Mouse (Mus musculus): ENCODE results near the gene Gm44973. TPM values are rescaled to one million over a fixed set of nuclear protein-coding genes. Genes with fewer than 3 reads are reported as not detected.

The Gm44973 gene
- total RNA-seq, 2 experiments from 2014 or later: not detected

DNA sequence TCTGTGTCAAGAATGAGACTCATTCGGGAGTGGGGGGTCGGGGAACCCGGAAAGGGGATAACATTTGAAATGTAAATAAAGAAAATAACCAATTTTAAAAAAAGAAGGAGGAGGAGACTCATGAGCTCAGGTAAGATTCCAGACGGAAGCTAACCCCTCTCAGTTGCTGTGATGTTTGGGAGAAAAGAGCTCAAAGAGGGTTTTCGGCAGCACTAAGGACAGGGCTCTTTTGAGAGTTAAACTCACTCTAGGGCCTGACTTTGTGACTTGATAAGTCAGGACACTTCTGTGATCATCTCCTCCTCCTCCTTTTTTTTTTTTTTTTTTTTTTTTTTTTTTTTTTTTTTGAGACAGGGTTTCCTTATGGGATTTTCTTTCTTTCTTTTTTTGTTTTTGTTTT lies 23.6 kb downstream of the Gm44973 start:
- DNase-seq (ENCODE audit: low spot score in 2 of 2): no peak
- intact Hi-C loops (cut with DNase I): no loop called here

- DNase-seq (ENCODE audit: low spot score in 2 of 2): no peak
- intact Hi-C loops (cut with DNase I): no loop called here
These were observed 29.7 kb downstream of the Gm44973 start for GRCm38 (mm10) chr7:5044981-5045380.

DNA sequence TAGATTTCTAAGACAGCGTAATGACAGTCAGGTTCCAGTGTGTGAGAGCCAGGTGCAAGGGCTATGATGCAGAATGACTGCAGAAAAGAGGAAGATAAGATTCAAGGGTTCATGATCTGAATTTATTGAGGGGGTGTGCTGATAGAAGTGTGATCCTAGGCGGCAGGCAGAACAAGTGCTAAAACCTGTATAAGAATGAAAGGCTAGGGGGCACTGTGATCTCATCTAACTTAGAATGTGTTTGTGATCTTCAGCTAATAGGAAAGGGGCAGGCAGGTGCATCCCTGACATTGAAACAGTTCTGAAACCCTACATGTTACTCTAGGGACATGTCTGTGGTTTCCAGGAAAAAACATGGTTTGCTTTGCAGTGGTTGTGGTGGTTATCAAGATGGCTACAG lies 30.8 kb downstream of the Gm44973 start:
- no peak for DNase-seq (ENCODE audit: low spot score in 2 of 2)
- intact Hi-C loops (cut with DNase I): no loop called here

- intact Hi-C loops (cut with DNase I): no loop called here
- no peak for DNase-seq (ENCODE audit: low spot score in 2 of 2)
These were observed 32.0 kb downstream of the Gm44973 start for GRCm38 (mm10) chr7:5047313-5047712.

DNA sequence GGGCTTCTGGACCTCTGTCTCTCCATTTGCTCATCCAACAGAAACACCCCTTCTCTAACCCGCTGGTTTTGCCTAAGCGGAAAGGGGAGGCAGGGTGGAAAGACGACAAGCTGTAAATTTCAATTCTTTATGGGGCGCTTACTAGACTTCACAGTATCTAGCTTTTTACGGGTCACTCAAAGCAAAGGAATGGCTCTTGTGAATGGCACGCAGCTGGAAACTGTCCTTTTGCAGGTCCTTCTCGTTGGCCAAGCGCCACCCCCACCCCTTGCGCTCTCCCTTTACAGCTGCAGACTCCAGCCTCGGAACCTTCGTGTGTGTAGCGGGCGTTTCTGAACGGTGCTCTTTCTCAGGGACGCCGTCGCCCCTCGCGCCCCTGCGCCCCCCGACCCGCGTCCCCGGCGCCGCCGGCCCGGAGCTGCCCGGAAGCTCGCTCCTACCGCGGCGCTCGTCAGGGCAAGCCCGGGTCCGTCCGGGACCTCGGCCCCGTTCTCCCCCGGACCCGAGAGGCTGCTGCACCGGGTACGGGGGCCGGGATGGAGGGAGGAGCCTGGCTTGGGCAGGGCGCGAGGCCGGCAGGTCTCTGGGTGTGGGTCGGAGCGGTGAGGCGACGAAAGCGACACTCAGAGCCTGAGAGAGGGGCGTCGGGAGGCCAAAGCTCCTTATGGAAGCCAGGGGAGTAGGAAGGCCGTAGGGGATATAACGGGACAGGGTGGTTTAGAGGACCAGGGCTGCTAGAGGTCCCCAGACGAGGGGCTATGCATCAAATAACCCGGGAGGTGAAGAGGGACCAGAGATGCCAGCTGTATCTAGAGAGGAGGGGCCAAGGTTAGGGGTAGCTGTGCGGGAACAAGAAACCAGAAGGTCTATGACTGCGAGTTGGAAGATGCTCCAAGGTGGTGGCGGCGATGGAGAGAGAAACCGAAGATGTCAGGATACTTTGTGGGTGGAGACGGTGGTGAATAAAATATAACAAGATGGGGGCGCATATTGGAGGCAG lies 36.2 kb downstream of the Gm44973 start, which contains the start of gene Zfp580:
Zfp580 (plus strand) TSS at position 346 of the 1,000 bp plus-strand sequence.
- intact Hi-C loops (cut with DNase I): loop anchor here (2.0 to 5.0 kb wide), 2 partner anchors 31 to 109 kb away; partner anchors contain the start of genes Ccdc106 and Zfp865
- peak; percentile 84 to 88 for DNase-seq (ENCODE audit: low spot score in 2 of 2)

DNA sequence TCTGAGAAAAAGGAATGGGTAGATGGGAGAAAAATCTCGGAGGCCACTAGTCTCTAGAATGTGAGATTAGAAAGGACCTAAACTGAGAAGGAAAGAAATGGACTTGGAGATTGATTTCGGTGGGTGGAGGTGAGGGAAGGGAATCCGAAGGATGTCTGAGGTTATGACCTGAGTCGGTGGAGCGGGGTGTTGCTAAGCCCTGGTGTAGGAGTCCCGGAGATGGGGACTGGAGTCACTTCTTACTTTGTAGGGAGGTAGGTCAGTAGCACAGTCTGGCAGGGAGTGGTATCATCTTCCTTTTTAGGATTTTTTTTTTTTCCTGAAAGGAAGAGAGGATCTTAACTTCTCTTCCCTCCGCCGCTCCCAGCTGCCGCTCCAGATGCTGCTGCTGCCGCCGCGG lies 37.1 kb downstream of the Gm44973 start:
- intact Hi-C loops (cut with DNase I): loop anchor here (5.0 kb wide), 1 partner anchor 110 kb away; no protein-coding TSS in a partner anchor
- no peak for DNase-seq (ENCODE audit: low spot score in 2 of 2)

DNA sequence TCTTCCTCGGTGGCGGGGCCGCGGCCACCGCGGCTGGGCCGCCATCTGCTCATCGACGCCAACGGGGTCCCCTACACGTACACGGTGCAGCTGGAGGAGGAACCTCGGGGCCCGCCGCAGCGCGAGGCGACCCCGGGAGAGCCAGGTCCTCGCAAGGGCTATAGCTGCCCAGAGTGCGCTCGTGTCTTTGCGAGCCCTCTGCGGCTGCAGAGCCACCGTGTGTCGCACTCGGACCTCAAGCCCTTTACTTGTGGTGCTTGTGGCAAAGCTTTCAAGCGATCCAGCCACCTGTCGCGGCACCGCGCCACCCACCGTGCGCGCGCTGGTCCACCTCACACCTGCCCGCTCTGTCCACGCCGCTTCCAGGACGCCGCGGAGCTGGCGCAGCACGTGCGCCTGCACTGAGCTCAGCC lies 37.6 kb downstream of the Gm44973 start:
- peak in 1 of 2 experiments; percentile 38 for DNase-seq (ENCODE audit: low spot score in 2 of 2)
- intact Hi-C loops (cut with DNase I): loop anchor here (5.0 kb wide), 1 partner anchor 111 kb away; no protein-coding TSS in a partner anchor

DNA sequence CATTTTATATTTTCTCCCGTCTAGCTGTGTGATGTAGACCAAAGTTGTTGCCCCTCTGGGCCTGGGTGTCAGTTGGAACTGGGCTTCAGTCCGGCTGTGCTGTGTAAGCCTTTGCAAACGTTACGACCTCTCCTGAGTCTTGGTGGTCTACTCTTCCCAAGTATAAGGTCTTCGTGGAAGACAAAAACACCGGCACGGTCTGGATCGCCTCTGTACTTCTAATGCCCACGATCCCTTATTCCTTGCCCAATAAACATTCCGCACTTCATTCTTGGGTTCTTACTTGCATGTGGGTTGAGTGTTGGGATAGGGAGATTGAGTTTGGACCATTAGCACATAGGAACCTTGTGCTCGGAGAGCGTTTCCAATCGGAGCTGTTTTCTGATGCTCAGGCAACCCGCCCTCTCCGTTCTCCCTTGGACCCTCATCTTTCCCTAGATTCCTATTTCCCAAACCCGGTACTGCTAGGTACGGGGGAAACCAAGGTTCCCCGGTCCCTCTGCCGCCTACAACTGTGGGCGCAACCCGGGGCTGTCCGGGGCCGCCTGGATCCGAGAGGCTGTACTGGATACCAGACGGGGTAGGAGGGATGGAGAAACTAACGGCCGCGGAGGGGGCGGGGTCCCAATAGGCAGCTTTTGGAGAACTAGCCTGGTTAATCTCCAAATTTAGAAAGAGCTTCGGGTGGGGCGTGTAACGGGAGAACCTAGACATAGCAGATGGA lies 38.3 kb downstream of the Gm44973 start:
- DNase-seq (ENCODE audit: low spot score in 2 of 2): peak; percentile 57 to 65
- intact Hi-C loops (cut with DNase I): loop anchor here (5.0 kb wide), 1 partner anchor 111 kb away; no protein-coding TSS in a partner anchor

DNA sequence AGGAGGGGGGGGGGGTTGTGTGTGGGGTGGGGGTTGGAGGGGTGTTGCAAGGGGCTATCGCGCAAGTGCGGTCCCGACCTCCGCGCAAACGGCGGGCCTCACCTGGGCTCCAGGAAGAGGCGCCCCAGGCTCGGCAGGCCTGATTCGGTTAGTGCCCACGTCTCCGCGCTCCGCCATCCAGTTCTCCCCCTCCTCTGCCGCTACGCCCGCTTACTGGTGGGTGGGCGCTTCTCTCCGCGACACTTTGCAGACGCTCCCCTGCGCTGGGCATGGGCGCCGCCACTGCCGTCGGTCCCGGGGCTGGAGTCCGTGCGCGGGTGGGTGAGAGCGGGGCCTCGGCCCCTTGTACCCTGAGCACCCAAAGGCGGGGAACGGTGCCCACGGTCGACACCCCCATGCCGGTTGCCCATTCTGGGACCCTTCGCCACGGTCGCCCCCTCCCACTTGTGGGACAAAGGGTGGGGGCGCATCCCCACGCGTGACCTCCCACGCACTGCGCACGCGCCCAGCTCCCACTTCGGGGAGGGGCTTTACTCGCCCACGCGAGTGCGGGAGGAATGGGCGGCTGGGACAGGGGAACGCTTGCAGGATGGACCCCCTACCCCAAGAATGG lies 41.5 kb downstream of the Gm44973 start:
- intact Hi-C loops (cut with DNase I): loop anchor here (5.0 kb wide), 1 partner anchor 134 kb away; the partner anchor contains the start of gene Nat14
- peak in 1 of 2 experiments; percentile 76 for DNase-seq (ENCODE audit: low spot score in 2 of 2)

DNA sequence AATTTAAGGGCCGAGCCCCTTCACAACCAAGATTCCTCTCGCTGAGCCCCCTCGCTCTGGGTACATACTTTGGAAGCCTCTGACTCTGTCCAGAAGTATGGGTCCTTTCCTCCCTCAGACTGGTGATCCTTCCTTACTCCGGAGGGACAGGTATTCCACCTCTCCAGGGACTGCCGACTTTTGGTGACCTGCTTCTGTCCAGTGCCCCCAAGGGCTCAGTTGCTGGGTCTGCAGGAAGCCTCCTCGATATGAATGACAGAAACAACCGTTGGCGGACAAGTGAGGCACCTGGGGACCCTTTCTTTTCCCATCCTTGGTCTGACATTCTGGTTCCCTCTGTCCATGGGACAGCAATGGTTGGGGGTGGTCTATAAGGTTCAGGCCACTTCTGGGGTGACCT lies 42.1 kb downstream of the Gm44973 start:
- peak in 1 of 2 experiments; percentile 9 for DNase-seq (ENCODE audit: low spot score in 2 of 2)
- intact Hi-C loops (cut with DNase I): loop anchor here (5.0 kb wide), 1 partner anchor 135 kb away; the partner anchor contains the start of gene Nat14

DNA sequence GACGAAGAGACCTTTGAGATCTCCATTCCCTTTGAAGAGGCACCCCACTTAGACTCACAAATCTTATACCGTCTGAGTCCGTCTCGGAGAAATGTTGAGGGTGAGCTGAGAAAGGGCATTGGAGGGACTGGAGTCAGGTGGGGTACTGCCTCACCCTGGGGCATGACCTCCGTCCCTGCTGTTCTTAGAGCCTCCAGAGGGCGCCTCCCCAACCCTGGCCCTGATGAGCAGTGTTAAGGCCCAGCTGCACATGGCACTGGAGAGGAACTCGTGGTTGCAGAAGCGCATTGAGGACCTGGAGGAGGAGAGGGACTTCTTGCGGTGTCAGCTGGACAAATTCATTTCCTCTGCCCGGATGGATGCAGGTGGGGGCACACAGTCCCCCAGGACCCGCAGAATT lies 42.5 kb downstream of the Gm44973 start:
- no peak for DNase-seq (ENCODE audit: low spot score in 2 of 2)
- intact Hi-C loops (cut with DNase I): loop anchor here (5.0 kb wide), 1 partner anchor 136 kb away; the partner anchor contains the start of gene Nat14

DNA sequence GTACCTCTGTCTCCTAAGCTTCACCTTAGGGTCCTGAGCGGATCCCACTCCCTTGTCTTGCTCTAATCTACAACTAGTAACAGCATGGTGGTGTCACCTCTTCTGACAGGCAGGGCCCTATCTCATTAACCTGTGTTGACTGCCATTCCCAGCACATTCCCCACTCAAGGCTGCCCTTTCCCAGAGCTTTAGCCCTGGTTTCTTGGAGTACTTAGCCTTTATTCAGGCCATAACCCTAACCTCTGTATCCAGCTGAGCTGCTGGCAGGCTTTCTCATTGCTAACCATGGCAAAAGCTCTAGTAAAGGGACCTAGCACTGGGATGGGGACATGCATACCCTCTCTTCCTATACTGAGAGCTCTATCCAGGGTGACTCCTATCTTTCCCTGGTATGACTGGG lies 43.3 kb downstream of the Gm44973 start:
- intact Hi-C loops (cut with DNase I): loop anchor here (5.0 kb wide), 1 partner anchor 136 kb away; the partner anchor contains the start of gene Nat14
- no peak for DNase-seq (ENCODE audit: low spot score in 2 of 2)

DNA sequence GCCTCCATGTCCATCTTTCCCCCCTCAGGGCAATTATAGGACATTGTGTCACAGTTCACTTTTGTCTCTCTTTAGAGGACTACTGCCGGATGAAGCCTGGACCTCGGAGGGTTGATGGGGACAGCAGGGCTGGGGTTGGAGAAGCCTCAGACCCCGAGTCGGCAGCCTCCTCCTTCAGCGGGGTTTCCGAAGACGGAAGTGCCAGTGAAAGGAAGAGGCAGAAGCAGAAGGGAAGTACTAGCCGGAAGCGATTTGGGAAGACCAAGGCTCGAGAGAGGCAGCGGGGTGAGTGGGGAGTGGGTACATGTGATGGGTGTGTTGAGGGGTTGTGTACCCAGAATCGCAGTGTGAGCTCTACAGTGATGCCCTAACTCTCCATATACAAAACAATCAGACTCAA lies 44.1 kb downstream of the Gm44973 start:
- intact Hi-C loops (cut with DNase I): loop anchor here (5.0 kb wide), 1 partner anchor 137 kb away; the partner anchor contains the start of gene Nat14
- DNase-seq (ENCODE audit: low spot score in 2 of 2): peak in 1 of 2 experiments; percentile 11

DNA sequence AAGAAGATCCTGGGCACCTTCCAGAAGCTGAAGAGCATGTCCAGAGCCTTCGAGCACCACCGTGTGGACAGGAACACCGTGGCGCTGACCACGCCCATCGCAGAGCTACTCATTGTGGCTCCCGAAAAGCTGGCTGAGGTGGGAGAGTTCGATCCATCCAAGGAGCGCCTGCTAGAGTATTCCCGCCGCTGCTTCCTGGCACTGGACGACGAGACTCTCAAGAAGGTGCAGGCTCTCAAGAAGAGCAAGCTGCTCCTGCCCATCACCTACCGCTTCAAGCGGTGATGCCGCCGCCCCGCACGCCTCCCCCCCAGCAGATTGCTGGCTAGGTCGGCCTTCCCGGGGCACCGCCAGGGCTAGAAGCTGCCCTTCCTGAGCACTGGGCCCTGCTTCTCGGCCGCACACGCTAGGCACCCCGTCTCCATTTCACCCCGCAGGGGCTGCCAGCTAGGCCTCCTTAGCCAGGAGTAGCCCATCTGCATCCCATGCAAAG lies 45.0 kb downstream of the Gm44973 start:
- DNase-seq (ENCODE audit: low spot score in 2 of 2): peak; percentile 74
- intact Hi-C loops (cut with DNase I): loop anchor here (2.0 to 10.0 kb wide), 2 partner anchors 39 to 1365 kb away; partner anchors contain the start of genes Ccdc106, Mboat7, Tsen34 and Zfp865

DNA sequence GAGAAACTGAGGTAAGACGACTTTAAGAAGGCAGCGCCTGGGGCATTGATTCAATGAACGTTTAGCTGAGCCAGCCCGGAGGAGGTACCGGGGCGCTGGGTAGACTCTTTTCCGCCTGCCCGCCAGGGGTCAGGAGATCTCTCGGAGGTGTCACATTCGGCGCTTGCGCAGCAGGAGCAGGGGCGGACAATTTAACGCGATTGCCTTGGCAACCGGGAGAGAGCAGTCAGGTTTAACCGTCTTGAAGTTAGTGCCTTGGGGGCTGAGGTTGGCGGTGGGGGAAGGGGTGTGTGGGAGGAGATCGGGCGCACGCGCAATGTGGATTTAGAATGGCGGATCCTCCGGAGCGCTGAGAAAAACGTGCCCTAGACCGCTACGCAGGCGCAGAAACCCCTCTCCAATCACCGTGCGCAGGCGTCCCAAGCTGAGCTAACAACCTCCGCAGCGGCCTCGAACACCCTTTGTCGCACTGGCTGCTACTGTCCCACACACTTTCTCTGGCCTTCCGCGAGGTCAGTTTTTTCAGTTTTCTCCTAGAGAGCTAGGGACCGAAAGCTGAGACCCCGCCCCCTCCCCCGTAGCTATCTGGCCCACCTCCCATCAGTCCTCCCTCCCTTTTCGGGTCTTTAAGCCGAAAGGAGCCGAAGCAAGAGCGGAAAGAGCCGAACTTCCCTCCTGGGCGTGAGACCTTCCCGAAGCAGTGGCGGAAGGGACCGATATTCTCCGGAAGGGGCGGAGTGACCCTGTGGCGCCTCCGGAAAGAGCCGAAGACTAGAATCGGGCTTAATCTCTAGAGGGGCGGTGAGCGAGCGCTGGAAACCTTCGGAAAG lies 45.9 kb downstream of the Gm44973 start:
- intact Hi-C loops (cut with DNase I): loop anchor here (2.0 to 10.0 kb wide), 2 partner anchors 40 to 1366 kb away; partner anchors contain the start of genes Ccdc106, Mboat7, Tsen34 and Zfp865
- DNase-seq (ENCODE audit: low spot score in 2 of 2): peak; percentile 98 to 99

- intact Hi-C loops (cut with DNase I): loop anchor here (1.0 to 10.0 kb wide), 3 partner anchors 18 to 1367 kb away; partner anchors contain the start of genes Ccdc106, Epn1, Mboat7 and Tsen34
- peak; percentile 92 to 93 for DNase-seq (ENCODE audit: low spot score in 2 of 2)
These were observed 46.6 kb downstream of the Gm44973 start, which contains the start of gene U2af2 for GRCm38 (mm10) chr7:5061774-5062359. TSS of gene U2af2 (plus strand) at chr7:5062143.

DNA sequence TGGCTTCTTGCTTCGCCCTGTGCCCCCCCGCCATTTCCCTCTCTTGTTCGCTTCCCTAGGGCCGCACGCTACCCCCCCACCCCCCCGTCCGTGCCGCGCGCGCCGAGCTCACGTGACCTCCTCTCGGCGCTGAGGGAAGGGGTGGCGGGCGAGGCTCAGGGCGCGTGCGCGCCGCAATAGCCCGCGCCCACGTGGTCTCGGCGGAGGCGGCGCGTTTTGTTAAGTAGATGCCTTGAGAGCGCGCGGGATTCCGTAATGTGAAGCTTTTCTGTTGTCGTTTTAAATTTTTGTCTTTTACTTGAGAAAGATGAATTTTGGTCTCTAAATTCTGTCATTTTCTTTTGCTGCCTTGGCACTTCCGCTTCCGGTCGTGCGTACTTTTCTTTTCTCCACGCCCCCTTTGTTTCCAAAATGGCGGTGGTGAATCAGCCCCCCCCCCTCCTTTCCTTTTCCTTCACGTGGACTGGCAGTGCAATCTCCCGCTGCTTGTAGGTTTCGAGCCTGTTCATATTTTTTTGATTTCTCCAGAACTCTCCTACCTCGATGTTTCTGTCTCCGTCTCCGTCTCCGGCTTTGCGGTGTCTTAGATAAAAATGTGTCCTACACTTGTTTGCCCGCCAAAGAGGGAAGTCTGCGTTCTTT lies 47.2 kb downstream of the Gm44973 start:
- intact Hi-C loops (cut with DNase I): loop anchor here (1.0 to 10.0 kb wide), 2 partner anchors 18 to 1368 kb away; partner anchors contain the start of genes Epn1, Mboat7 and Tsen34
- no peak for DNase-seq (ENCODE audit: low spot score in 2 of 2)
